Mouse (Mus musculus): Measurements from ENCODE around the gene Mapk3.

DNA sequence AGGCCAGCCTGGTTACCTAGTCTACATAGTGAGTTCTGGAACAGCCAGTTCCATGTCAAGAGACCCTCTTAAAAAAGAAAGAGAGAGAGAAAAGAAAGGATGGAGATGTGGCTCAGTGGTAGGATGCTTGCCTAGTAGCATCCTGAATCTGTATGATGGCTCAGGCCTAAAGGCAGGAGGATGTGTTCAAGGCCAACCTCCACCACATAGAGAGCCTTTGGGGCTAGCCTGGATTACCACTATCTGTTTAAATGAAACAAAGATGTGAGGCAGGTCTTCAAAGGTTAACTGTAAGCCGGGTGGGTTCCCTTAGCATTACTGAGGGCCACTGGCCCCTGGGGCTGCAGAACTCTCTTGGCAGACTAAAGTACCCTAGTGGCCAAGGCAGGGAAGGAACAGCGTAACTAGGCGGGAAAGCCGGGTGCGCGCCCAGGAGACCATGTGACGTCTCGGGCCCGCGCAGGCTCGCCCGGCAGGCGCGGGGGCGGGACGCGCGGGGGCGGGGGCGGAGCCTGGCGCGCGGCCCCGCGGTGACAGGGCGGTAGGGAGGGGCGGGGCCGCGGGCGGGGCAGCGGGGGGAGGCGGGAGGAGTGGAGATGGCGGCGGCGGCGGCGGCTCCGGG is at the start of gene Mapk3:
- TF ChIP-seq POLR2A (IDR thresholded peaks at IDR 0.05; ENCODE audit: borderline replicate concordance, extremely low read depth, low read depth, low read length) (no peak), CTCF (IDR thresholded peaks at IDR 0.05; ENCODE audit: insufficient read depth, low read length) (peak; percentile 68)

Data from lung, adult 2 months (tissue).